Mouse (Mus musculus) forebrain, embryonic 13.5 days (tissue): ENCODE measurements around the gene Mrpl17. TPM values are rescaled to one million over a fixed set of nuclear protein-coding genes. Genes with fewer than 3 reads are reported as not detected.

Experiments
- ATAC-seq: fragments of 200-750 bp; cut with Nextera tagmentation; 2 replicates; pipeline ENCODE4 v1.8.0; 2017
- H3K27ac ChIP-seq: fragments of 300-500 bp; sonication (generic); 2 replicates; pipeline ENCODE4 v1.5.1; 2015; ENCODE audit warnings: inconsistent platforms, mild to moderate bottlenecking, moderate library complexity
- H3K27me3 ChIP-seq: fragments of 300-500 bp; sonication (generic); 2 replicates; pipeline ENCODE4 v1.6.1; 2015; ENCODE audit warnings: mild to moderate bottlenecking, inconsistent platforms
- H3K36me3 ChIP-seq: fragments of 300-500 bp; sonication (generic); 2 replicates; pipeline ENCODE4 v1.6.1; 2015; ENCODE audit warnings: mild to moderate bottlenecking, inconsistent platforms; ENCODE audit not compliant: poor library complexity, severe bottlenecking
- H3K4me1 ChIP-seq: fragments of 300-500 bp; sonication (generic); 2 replicates; pipeline ENCODE4 v1.6.1; 2015; ENCODE audit warnings: inconsistent platforms
- H3K4me2 ChIP-seq: fragments of 300-500 bp; sonication (generic); 2 replicates; pipeline ENCODE4 v1.6.1; 2015; ENCODE audit warnings: inconsistent platforms, mild to moderate bottlenecking, moderate library complexity
- H3K4me3 ChIP-seq: fragments of 300-500 bp; sonication (generic); 2 replicates; pipeline ENCODE4 v1.5.1; 2015; ENCODE audit warnings: mild to moderate bottlenecking, inconsistent platforms
- H3K9ac ChIP-seq: fragments of 300-500 bp; sonication (generic); 2 replicates; pipeline ENCODE4 v1.6.1; 2015; ENCODE audit warnings: mild to moderate bottlenecking, inconsistent platforms
- H3K9me3 ChIP-seq: fragments of 300-500 bp; sonication (generic); replicated peaks from 2 replicates; pipeline ENCODE4 v1.6.1; 2016; ENCODE audit warnings: inconsistent platforms
- WGBS: fragments of 180-500 bp; shearing (Covaris S2); methylation state at CpG from one replicate; pipeline ENCODE4 v1.1.7; 2015; 5-methylcytosine and 5-hydroxymethylcytosine counted together
- polyA plus RNA-seq: library from polyadenylated mRNA; unstranded; fragments of >200 nt; fragmentation: Nextera tagmentation; extraction: Ambion mirVana; gene quantifications from 2 replicates; pipeline ENCODE4 v1.2.1, GENCODE M21; 2015

Mrpl17 gene
- polyA plus RNA-seq, 1 experiment from 2014 or later, result 244 TPM

- ATAC-seq, result peak; percentile 57
- Histone ChIP-seq H3K27me3 (no peaks in the 10 kb centered on the region), H3K4me3 (no peak overlapping the region), H3K27ac (peak overlapping the region; percentile 61), H3K9ac (peak overlapping the region; percentile 40; the same call in 1 of the 2 replicates), H3K9me3 (no peaks in the 10 kb centered on the region), H3K4me2 (peak overlapping the region; percentile 28), H3K4me1 (peaks cover 62% of the 10 kb centered on the region), H3K36me3 (peaks cover 86% of the 10 kb centered on the region)
- WGBS, result 40% methylated on average over 4 of the region's 4 CpGs
Measured at GRCm38 (mm10) chr7:105778553-105779265, 32.2 kb downstream of the Mrpl17 start.

GRCm38 (mm10) chr7:105777797-105778552, 32.9 kb downstream of the Mrpl17 start:
- peak; percentile 13; the same call in 1 of the 2 replicates for ATAC-seq
- Histone ChIP-seq H3K36me3 (peaks cover 85% of the 10 kb centered on the region), H3K4me3 (no peak overlapping the region), H3K4me2 (peak overlapping the region; percentile 28), H3K4me1 (peaks cover 55% of the 10 kb centered on the region), H3K9ac (peak overlapping the region; percentile 40), H3K27me3 (no peaks in the 10 kb centered on the region), H3K27ac (peak overlapping the region; percentile 61), H3K9me3 (no peaks in the 10 kb centered on the region)
- WGBS, result 74% methylated on average over 13 of the region's 13 CpGs

GRCm38 (mm10) chr7:105777316-105777715, 33.6 kb downstream of the Mrpl17 start:
- no peak for ATAC-seq
- 94% methylated on average over 1 of the region's 1 CpGs for WGBS

GRCm38 (mm10) chr7:105776026-105776425, 34.9 kb downstream of the Mrpl17 start:
- H3K9me3 ChIP-seq, result no peaks in the 10 kb centered on the region
- H3K27ac ChIP-seq, result no peak overlapping the region
- H3K36me3 ChIP-seq, result peaks cover 85% of the 10 kb centered on the region
- no peak overlapping the region for H3K4me2 ChIP-seq
- no peak overlapping the region for H3K4me3 ChIP-seq
- 89% methylated on average over 2 of the region's 2 CpGs for WGBS
- ATAC-seq, result no peak
- no peak overlapping the region for H3K9ac ChIP-seq
- no peaks in the 10 kb centered on the region for H3K27me3 ChIP-seq
- H3K4me1 ChIP-seq, result peaks cover 55% of the 10 kb centered on the region

More at GRCm38 (mm10) chr7:105777316-105777715, 33.6 kb downstream of the Mrpl17 start:
- Histone ChIP-seq H3K27me3 (no peaks in the 10 kb centered on the region), H3K9me3 (no peaks in the 10 kb centered on the region), H3K9ac (peak overlapping the region; percentile 40; the same call in 1 of the 2 replicates), H3K36me3 (peaks cover 85% of the 10 kb centered on the region), H3K4me3 (no peak overlapping the region), H3K4me1 (peaks cover 49% of the 10 kb centered on the region), H3K4me2 (peak overlapping the region; percentile 22; the same call in 1 of the 2 replicates), H3K27ac (no peak overlapping the region)

DNA sequence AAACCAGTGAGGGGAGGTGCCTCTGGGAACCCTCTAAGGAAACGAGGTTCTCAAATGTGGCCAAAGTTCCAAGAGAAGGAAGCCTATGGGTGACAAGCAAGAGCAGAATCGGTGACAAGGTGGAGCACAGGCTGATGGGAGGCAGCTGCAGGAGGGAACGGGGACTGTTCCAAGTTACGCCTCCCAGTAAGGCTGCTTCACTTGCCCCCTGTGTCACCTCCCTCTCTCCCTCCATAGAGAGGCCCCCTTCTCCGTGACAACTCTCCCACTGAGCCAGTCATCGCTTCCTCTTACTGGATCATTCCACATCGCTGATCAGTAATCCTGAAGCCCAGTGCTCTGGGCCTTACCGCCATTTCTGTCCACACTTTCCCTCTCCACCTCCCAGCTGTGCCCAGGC, 36.2 kb downstream of the Mrpl17 start:
- H3K9ac ChIP-seq, result no peak overlapping the region

GRCm38 (mm10) chr7:105773041-105773440, 37.9 kb downstream of the Mrpl17 start:
- no peak overlapping the region for H3K4me3 ChIP-seq
- H3K4me2 ChIP-seq, result no peak overlapping the region
- H3K9ac ChIP-seq, result no peak overlapping the region
- H3K4me1 ChIP-seq, result peaks cover 53% of the 10 kb centered on the region
- no peaks in the 10 kb centered on the region for H3K27me3 ChIP-seq
- peaks cover 84% of the 10 kb centered on the region for H3K36me3 ChIP-seq
- no peak overlapping the region for H3K27ac ChIP-seq
- no peak for ATAC-seq
- no peaks in the 10 kb centered on the region for H3K9me3 ChIP-seq
- 89% methylated on average over 5 of the region's 5 CpGs for WGBS

More for the DNA sequence above, 36.2 kb downstream of the Mrpl17 start:
- Histone ChIP-seq H3K27me3 (no peaks in the 10 kb centered on the region), H3K4me2 (no peak overlapping the region), H3K4me1 (peaks cover 57% of the 10 kb centered on the region), H3K4me3 (no peak overlapping the region), H3K27ac (no peak overlapping the region; the same call in 1 of the 2 replicates), H3K36me3 (peaks cover 85% of the 10 kb centered on the region), H3K9me3 (no peaks in the 10 kb centered on the region)
- 0 out of 2 replicates have a peak, but pooled peaks have one; percentile 4 for ATAC-seq
- WGBS, result 23% methylated on average over 8 of the region's 8 CpGs

DNA sequence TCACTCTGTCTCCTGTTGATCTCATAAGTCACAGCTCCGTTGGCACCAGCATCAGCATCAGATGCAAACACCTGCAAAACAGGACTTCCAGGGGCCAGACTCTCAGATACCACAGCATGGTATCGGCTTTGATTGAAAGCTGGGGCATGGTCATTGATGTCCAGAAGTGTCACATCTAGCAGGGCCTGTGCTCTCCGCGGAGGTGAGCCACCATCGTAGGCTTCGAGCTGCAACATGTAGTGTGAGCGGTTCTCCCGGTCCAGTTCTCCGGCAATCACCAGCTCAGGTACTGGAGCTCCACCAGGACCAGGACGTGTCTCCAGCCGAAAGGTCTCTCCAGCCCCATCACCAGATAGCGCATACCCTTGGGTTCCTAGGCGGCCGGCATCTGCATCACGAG, 38.6 kb downstream of the Mrpl17 start:
- Histone ChIP-seq H3K4me3 (no peak overlapping the region), H3K27ac (no peak overlapping the region), H3K4me1 (peaks cover 53% of the 10 kb centered on the region), H3K27me3 (no peaks in the 10 kb centered on the region), H3K4me2 (no peak overlapping the region), H3K9me3 (no peaks in the 10 kb centered on the region), H3K9ac (no peak overlapping the region), H3K36me3 (peaks cover 86% of the 10 kb centered on the region)
- no peak for ATAC-seq
- WGBS, result 95% methylated on average over 15 of the region's 15 CpGs

- Histone ChIP-seq H3K4me1 (peaks cover 34% of the 10 kb centered on the region), H3K9me3 (no peaks in the 10 kb centered on the region), H3K27ac (no peak overlapping the region), H3K4me2 (no peak overlapping the region), H3K27me3 (peaks cover 1% of the 10 kb centered on the region; the same call in 1 of the 2 replicates), H3K9ac (no peak overlapping the region), H3K4me3 (no peak overlapping the region), H3K36me3 (peaks cover 91% of the 10 kb centered on the region)
- ATAC-seq, result no peak
- 89% methylated on average over 3 of the region's 3 CpGs for WGBS
Measured at GRCm38 (mm10) chr7:105769959-105770358, 40.9 kb downstream of the Mrpl17 start.

DNA sequence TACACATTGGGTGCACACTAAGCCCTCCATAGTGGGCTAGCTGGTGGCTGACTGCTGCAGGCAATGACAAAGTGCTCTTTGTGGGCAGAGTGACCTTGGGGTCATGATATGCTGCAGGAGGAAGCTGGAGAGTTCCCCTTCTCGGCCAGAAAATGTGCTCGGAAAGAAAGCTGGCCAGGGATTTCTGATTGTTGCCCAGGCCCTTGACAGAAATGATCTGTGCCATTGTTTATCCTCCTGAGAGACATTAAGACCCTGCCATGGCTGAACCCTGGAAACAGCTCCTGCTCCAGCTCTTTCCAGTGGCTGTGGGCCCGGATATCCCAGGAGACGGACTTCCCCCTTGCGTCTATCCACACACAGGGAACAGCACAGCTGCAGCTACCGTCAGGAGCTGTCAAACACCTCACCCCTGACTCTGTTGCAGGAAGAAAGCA, 43.2 kb downstream of the Mrpl17 start:
- Histone ChIP-seq H3K36me3 (peaks cover 97% of the 10 kb centered on the region), H3K4me2 (no peak overlapping the region), H3K4me3 (no peak overlapping the region), H3K27me3 (peaks cover 21% of the 10 kb centered on the region), H3K4me1 (peaks cover 29% of the 10 kb centered on the region), H3K9ac (peak overlapping the region; percentile 27; the same call in 1 of the 2 replicates), H3K9me3 (no peaks in the 10 kb centered on the region), H3K27ac (peak overlapping the region; percentile 6; the same call in 1 of the 2 replicates)
- ATAC-seq, result no peak
- WGBS, result 35% methylated on average over 6 of the region's 6 CpGs

- H3K4me3 ChIP-seq, result no peak overlapping the region
- no peak overlapping the region for H3K9ac ChIP-seq
- ATAC-seq, result no peak
- peaks cover 21% of the 10 kb centered on the region for H3K4me1 ChIP-seq
- 88% methylated on average over 11 of the region's 11 CpGs for WGBS
- H3K36me3 ChIP-seq, result peaks cover 90% of the 10 kb centered on the region
- no peak overlapping the region for H3K4me2 ChIP-seq
- H3K27me3 ChIP-seq, result peaks cover 29% of the 10 kb centered on the region
- no peak overlapping the region for H3K27ac ChIP-seq
- H3K9me3 ChIP-seq, result no peaks in the 10 kb centered on the region
Measured at GRCm38 (mm10) chr7:105764331-105764730, 46.6 kb downstream of the Mrpl17 start.

- H3K9me3 ChIP-seq, result no peaks in the 10 kb centered on the region
- peaks cover 90% of the 10 kb centered on the region for H3K36me3 ChIP-seq
- H3K4me3 ChIP-seq, result no peak overlapping the region
- 19% methylated on average over 55 of the region's 55 CpGs for WGBS
- no peak overlapping the region for H3K4me2 ChIP-seq
- H3K27ac ChIP-seq, result no peak overlapping the region
- no peak for ATAC-seq
- H3K27me3 ChIP-seq, result peaks cover 29% of the 10 kb centered on the region
- H3K9ac ChIP-seq, result no peak overlapping the region
- H3K4me1 ChIP-seq, result peaks cover 5% of the 10 kb centered on the region
Measured at GRCm38 (mm10) chr7:105762517-105763270, 48.2 kb downstream of the Mrpl17 start.
